Mouse (Mus musculus) embryonic fibroblast, embryonic 13.5 days (primary cell): ENCODE data around the gene Frmd4b. TPM values are rescaled to one million over a fixed set of nuclear protein-coding genes. Genes with fewer than 3 reads are reported as not detected.

Source experiments
- H3K27ac ChIP-seq: 2 replicates; pipeline ENCODE4 v1.5.1; 2012; ENCODE audit warnings: low read length, control low read depth, inconsistent platforms; ENCODE audit not compliant: insufficient read depth
- H3K4me1 ChIP-seq: 2 replicates; pipeline ENCODE4 v1.6.1; 2011; ENCODE audit warnings: low read length; ENCODE audit not compliant: control insufficient read depth, insufficient read depth
- H3K4me3 ChIP-seq: 2 replicates; pipeline ENCODE4 v1.5.1; 2011; ENCODE audit warnings: mild to moderate bottlenecking, control low read depth, low read length; ENCODE audit not compliant: insufficient read depth
- CTCF ChIP-seq: IDR thresholded peaks from 2 replicates; pipeline ENCODE4 v1.5.1; 2011; ENCODE audit warnings: mild to moderate bottlenecking, control low read depth, low read length, moderate library complexity, borderline replicate concordance; ENCODE audit not compliant: insufficient read depth
- POLR2A ChIP-seq: IDR thresholded peaks from 2 replicates; pipeline ENCODE4 v1.6.1; 2011; ENCODE audit warnings: low read depth, mild to moderate bottlenecking, control low read depth, low read length, moderate library complexity
- polyA plus RNA-seq: library from polyadenylated mRNA; stranded (reverse); fragments of >200 nt; gene quantifications from 2 replicates; pipeline ENCODE4 v1.2.4, GENCODE M21; 2011; ENCODE audit warnings: low read depth; ENCODE audit not compliant: missing spikeins, insufficient read length

Frmd4b gene
- polyA plus RNA-seq, 1 experiment: 0.88 TPM

DNA sequence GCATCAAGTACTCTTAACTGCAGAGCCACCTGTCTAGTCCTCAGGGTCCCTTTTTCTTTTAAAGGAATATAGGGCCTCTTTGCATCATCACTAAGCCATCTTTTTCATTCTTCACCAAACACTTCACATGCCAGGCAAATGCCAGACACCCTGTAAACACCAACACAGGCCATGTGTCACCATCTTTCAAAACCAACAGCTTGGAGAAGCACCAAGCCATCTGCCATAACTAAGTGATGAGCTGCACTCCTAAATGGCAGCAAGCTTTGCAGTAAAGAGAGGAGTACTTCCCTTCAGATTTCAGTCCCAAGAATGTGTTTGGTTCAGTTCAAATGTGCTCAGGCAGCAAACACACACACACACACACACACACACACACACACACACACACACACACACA is 154.9 kb downstream of the Frmd4b start:
- no peak overlapping the region for H3K4me3 ChIP-seq
- H3K4me1 ChIP-seq: peaks cover 2% of the 10 kb centered on the region; the same call in 1 of the 2 replicates
- H3K27ac ChIP-seq: no peak overlapping the region
- no peak for TF ChIP-seq POLR2A
- TF ChIP-seq CTCF: no peak

DNA sequence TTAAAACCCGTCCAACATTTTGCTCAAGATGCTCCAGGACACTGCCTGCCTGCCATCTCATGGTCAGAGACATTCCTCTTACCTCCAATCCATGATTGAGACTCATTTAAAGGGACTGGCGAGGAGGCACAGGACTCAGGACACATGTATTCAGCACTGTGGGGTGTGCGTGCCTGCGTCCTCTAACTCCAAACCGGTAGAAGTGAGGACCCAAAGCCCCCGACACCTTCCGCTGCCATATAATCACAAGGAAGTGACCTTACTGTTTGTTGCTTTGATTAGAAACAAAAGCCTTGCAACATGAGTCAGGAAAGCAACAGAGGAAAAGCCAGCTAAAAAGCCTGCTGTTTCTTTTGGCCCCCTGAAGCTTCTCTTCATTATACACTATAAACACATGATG is 158.2 kb downstream of the Frmd4b start:
- no peak overlapping the region for H3K27ac ChIP-seq
- peaks cover 1% of the 10 kb centered on the region; the same call in 1 of the 2 replicates for H3K4me1 ChIP-seq
- H3K4me3 ChIP-seq: no peak overlapping the region
- TF ChIP-seq CTCF (no peak), POLR2A (no peak)

DNA sequence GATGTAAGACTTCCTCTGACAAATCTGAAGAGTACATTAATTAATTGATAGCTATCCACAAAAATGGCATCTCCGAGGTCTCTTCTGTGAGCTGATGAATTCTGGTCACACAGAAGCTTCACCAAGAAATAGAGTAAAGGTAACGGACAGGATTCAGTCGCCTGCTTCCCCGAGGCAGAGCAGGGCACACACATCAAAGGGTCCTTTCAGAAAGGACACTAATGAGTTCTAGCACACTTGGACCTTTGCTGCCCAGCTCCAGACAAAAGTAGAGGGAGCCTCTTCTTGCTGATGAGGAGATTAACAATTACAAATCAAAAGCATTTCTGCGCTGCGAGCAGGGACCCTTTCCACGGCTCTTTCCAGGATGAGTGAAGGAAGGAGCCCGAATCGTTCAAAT is 159.0 kb downstream of the Frmd4b start:
- Histone ChIP-seq H3K4me3 (no peak overlapping the region), H3K4me1 (no peaks in the 10 kb centered on the region), H3K27ac (no peak overlapping the region)
- TF ChIP-seq POLR2A: no peak
- TF ChIP-seq CTCF: no peak

DNA sequence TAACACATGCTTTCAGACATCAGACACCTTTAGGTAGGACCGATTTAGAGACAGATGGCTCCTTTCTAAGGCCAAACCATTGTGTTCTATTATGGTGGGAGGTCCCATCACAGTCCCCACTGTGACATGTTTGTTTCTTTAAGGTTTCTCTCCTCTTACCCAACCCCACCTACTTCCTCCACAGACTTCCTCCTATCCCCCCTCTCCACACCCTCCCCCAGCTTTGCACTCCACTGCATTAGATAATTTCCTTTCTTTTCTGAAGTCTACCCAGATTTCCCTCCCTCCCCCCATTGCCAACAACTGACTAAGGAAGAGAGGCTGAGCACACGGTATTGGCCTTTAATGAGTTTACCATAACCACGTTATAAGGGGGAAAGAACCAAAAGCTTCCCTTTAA is 159.4 kb downstream of the Frmd4b start:
- no peak overlapping the region for H3K27ac ChIP-seq
- no peak overlapping the region for H3K4me3 ChIP-seq
- TF ChIP-seq POLR2A (no peak), CTCF (no peak)
- H3K4me1 ChIP-seq: no peaks in the 10 kb centered on the region

DNA sequence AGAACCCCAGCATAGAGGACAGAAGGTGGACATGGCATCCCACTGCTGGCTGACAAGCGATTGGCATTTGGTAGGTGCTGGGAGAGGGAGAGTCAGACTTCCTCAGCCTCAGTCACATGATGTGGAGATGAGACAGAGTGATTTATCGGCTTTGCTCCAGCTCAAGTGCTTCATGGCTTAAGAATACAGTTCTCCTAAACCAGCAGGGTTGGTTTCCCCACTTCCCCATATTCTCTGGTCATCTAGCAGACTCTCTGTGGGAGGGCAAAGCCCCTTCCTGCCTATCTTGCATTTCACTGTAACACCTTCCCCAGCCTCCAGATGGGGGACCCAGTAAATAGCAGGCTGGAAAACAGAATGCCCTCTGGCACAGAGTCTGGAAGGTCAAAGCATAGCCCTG is 160.1 kb downstream of the Frmd4b start:
- Histone ChIP-seq H3K27ac (no peak overlapping the region), H3K4me3 (no peak overlapping the region), H3K4me1 (no peaks in the 10 kb centered on the region)
- TF ChIP-seq POLR2A (no peak), CTCF (no peak)

DNA sequence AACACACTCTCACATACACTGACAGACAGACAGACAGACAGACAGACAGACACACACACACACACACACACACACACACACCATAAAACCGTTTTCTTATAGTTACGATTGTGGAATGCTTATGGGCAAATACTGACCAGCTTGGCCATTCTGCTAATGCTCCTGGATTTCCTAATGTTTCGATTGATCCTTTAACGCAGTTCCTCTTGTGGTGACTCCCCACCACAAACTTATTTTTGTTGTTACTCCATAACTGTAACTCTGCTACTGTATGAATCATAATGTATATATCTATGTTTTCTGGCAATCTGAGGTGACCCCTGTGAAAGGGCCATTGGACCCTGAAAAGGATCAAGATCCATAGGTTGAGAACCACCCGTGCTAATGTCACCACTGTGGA is 165.1 kb downstream of the Frmd4b start:
- TF ChIP-seq POLR2A (no peak), CTCF (no peak)
- no peak overlapping the region for H3K27ac ChIP-seq
- peaks cover 2% of the 10 kb centered on the region; the same call in 1 of the 2 replicates for H3K4me1 ChIP-seq
- H3K4me3 ChIP-seq: no peak overlapping the region

- TF ChIP-seq POLR2A (no peak), CTCF (no peak)
- Histone ChIP-seq H3K4me1 (peaks cover 12% of the 10 kb centered on the region), H3K4me3 (no peak overlapping the region), H3K27ac (no peak overlapping the region)
Observed at GRCm38 (mm10) chr6:97449806-97450205, 167.5 kb downstream of the Frmd4b start.

- Histone ChIP-seq H3K27ac (peak overlapping the region; percentile 16; the same call in 1 of the 2 replicates), H3K4me1 (peaks cover 18% of the 10 kb centered on the region), H3K4me3 (no peak overlapping the region)
- TF ChIP-seq CTCF: no peak
- no peak for TF ChIP-seq POLR2A
Observed at GRCm38 (mm10) chr6:97447020-97447419, 170.3 kb downstream of the Frmd4b start.

DNA sequence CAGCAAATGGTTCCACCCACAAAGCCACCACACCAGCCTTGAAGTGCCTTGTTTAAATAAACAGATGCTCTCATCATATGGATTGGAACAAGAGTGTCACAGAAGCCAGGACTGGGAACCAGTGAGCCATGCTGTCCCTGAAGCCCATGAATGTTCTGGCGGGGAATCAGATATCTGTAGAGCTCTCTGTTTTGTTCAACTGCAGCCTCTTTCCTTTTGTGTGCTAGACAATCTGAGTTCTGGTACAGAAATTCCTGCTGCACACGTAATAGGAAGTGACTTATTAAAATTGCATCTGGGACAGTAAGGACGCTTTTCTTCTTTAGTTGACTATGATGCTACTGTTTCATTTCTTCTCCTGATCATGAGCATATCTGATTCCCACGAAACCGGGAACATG is 173.2 kb downstream of the Frmd4b start:
- H3K27ac ChIP-seq: no peak overlapping the region
- H3K4me3 ChIP-seq: no peak overlapping the region
- no peak for TF ChIP-seq POLR2A
- TF ChIP-seq CTCF: no peak
- peaks cover 18% of the 10 kb centered on the region for H3K4me1 ChIP-seq

GRCm38 (mm10) chr6:97443522-97443921 is 173.8 kb downstream of the Frmd4b start:
- no peak overlapping the region for H3K27ac ChIP-seq
- H3K4me3 ChIP-seq: no peak overlapping the region
- H3K4me1 ChIP-seq: peaks cover 18% of the 10 kb centered on the region
- TF ChIP-seq CTCF (no peak), POLR2A (no peak)

DNA sequence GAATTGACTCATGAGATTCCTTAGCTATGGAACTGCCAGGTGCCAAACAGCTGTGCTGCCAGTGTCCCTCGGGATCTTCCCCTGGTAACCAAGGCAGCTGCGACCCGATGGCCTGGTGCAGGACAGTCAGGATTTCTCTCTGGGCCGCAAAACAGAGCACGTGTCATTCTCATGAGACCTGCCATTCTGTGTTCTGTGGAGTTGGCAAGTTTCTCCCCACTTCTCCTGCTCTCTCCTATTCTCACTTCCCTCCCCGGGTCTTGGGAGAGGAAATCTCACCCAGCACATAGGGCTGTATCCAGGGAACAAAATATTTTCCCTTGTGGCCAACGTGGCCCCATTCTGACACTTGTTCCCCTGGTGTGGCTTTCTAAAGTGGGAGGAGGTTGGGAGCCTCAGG is 176.0 kb downstream of the Frmd4b start:
- no peak overlapping the region for H3K4me3 ChIP-seq
- peaks cover 13% of the 10 kb centered on the region for H3K4me1 ChIP-seq
- H3K27ac ChIP-seq: no peak overlapping the region
- TF ChIP-seq CTCF (no peak), POLR2A (no peak)
